Mouse (Mus musculus) cerebellum, adult 2 months (tissue): ENCODE data around the gene Gm5426. TPM values are rescaled to one million over a fixed set of nuclear protein-coding genes. Genes with fewer than 3 reads are reported as not detected.
A peak's percentile ranks its signal among the peaks of the same experiment; 100 is the strongest.

ENCODE experiments used
- DNase-seq, 2 experiments: peaks; one replicate each; pipeline ENCODE4 v3.0.0; 2021
- H3K27ac ChIP-seq: fragments of 200-500 bp; 2 replicates; pipeline ENCODE4 v1.5.1; 2012; ENCODE audit warnings: low read length, control low read depth, inconsistent platforms; ENCODE audit not compliant: insufficient read depth
- H3K27me3 ChIP-seq: fragments of 200-500 bp; 2 replicates; pipeline ENCODE4 v1.6.1; 2012; ENCODE audit warnings: inconsistent platforms, mild to moderate bottlenecking, low read length, moderate library complexity; ENCODE audit not compliant: control insufficient read depth, insufficient read depth
- H3K4me1 ChIP-seq: fragments of 200-500 bp; 2 replicates; pipeline ENCODE4 v1.6.1; 2011; ENCODE audit warnings: low read length; ENCODE audit not compliant: control insufficient read depth, insufficient read depth
- H3K4me3 ChIP-seq: fragments of 200-500 bp; replicated peaks from 2 replicates; pipeline ENCODE3; 2011; ENCODE audit warnings: mild to moderate bottlenecking, low read depth, low read length, control low read depth; ENCODE audit not compliant: insufficient read depth
- CTCF ChIP-seq: fragments of 200-500 bp; IDR thresholded peaks from 2 replicates; pipeline ENCODE4 v1.5.1; 2011; ENCODE audit warnings: low read depth, mild to moderate bottlenecking, control low read depth, low read length, moderate library complexity, borderline replicate concordance; ENCODE audit not compliant: insufficient read depth
- POLR2A ChIP-seq: fragments of 200-500 bp; IDR thresholded peaks from 2 replicates; pipeline ENCODE4 v1.6.1; 2011; ENCODE audit warnings: low read length, control low read depth, borderline replicate concordance; ENCODE audit not compliant: insufficient read depth
- WGBS: fragments of 180-500 bp; shearing (Covaris S2); methylation state at CpG from one replicate; pipeline ENCODE4 v1.1.7; 2018; 5-methylcytosine and 5-hydroxymethylcytosine counted together
- polyA plus RNA-seq: library from polyadenylated mRNA; depleted of rRNA; stranded (reverse); fragments of >200 nt; gene quantifications from 2 replicates; pipeline ENCODE4 v1.2.3, GENCODE M21; 2012

The Gm5426 gene
- polyA plus RNA-seq, 1 experiment = not detected

DNA sequence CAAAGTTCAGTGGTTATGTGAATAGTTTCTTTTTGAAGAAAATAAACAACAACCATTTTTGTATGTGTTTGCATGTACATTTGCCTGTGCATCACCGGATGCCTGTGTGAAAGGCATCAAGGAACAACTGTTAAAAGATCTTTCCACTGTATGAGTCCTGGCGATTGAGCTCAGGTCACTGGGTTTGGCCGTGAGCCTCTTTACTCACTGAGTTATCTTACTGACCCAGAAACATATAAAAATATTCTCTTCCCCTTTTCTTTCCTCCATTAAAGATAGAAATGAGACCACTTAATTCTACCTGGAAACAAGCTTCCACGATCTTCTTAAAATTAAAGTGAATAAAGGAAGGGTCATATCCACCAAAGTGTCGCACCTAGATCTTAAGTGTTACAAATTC is 10.2 kb downstream of the Gm5426 start:
- WGBS = 88% methylated on average over 5 of the region's 5 CpGs
- Histone ChIP-seq H3K4me3 (no peak overlapping the region), H3K27ac (no peak overlapping the region), H3K4me1 (no peaks in the 10 kb centered on the region), H3K27me3 (no peaks in the 10 kb centered on the region)
- no peak for DNase-seq
- TF ChIP-seq CTCF (no peak), POLR2A (no peak)

DNA sequence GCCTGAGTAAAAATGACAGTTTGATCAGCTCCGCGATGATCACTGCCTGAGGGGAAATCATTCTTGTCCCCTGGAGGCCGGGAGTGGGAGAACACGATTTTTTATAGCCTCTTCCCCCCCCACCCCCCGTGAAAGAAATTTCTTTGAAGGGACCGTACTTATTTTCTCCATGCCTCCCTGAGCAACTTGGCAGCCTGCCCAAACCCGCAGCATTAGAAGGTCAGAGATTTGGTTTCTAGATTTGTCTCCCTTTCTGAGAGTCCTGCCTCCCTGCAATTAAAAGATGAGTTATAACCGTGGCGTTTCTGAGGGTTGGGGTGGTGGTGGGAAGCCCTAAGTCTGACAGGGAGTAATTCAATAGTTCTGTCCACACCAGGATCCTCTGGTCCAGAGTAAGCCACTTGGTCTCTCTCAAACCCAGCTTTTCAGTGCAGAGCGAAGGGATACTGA is 11.9 kb downstream of the Gm5426 start:
- DNase-seq = peak; percentile 28 to 41
- 16% methylated on average over 10 of the region's 10 CpGs for WGBS
- Histone ChIP-seq H3K4me1 (no peaks in the 10 kb centered on the region), H3K4me3 (no peak overlapping the region), H3K27ac (no peak overlapping the region), H3K27me3 (no peaks in the 10 kb centered on the region)
- no peak for TF ChIP-seq CTCF
- TF ChIP-seq POLR2A = no peak

DNA sequence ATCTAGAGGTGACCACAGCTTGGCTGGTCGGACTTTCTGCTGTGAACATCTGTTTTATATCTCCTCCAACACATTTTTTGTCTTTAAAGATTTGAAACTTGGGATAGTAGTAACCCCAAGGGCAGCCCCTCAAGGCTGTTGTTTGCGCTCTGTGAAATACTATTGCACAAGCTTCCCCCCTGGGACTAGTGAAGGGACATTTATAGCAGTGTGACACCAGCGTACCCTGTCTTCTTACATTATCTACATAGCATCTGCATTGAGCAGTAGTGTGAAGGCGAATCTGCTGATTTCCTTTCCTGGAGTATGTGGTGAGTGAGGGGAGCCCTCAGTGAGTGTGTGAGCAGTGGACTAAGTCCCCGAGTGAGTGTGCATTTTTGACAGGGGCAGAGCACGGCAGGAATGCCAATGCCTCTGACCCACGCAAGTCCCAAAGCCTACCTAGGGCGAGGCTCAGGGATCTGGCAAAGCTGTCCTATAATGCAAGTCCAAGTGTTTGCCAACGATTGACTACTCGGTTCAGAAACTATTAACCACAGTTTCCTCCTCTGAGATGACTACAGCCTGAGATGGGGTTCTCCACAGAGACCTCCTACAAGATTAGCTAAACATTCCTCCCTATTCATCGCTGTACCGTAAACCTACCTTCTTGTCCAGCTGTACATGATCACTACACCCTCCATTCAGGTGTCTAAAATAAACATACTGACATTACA is 14.2 kb downstream of the Gm5426 start:
- Histone ChIP-seq H3K4me3 (no peak overlapping the region), H3K27ac (no peak overlapping the region), H3K4me1 (no peaks in the 10 kb centered on the region), H3K27me3 (no peaks in the 10 kb centered on the region)
- WGBS = 90% methylated on average over 12 of the region's 12 CpGs
- no peak for TF ChIP-seq CTCF
- no peak for TF ChIP-seq POLR2A
- DNase-seq = no peak

DNA sequence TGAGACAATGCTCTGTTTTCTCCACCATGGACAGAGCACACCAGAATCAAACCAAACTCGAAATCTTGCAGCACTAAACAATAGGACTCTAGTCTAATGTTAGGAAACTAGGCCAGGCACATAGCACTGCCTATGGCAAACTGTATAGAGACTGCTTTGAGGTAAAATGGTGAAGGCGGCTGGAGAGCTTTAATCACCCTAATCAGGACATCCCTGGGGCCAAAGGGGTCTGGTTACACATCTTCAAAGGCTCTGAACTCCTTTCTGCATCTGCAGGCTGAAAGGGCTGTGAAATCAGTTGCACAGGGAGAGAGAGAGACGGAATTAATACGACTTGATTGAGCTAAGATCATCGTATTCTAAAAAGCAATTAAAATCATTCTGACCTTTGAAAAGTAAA is 16.9 kb downstream of the Gm5426 start:
- H3K4me3 ChIP-seq = no peak overlapping the region
- WGBS = 63% methylated on average over 5 of the region's 5 CpGs
- H3K27ac ChIP-seq = no peak overlapping the region
- no peaks in the 10 kb centered on the region for H3K4me1 ChIP-seq
- no peak for DNase-seq
- TF ChIP-seq CTCF (no peak), POLR2A (no peak)
- no peaks in the 10 kb centered on the region for H3K27me3 ChIP-seq

DNA sequence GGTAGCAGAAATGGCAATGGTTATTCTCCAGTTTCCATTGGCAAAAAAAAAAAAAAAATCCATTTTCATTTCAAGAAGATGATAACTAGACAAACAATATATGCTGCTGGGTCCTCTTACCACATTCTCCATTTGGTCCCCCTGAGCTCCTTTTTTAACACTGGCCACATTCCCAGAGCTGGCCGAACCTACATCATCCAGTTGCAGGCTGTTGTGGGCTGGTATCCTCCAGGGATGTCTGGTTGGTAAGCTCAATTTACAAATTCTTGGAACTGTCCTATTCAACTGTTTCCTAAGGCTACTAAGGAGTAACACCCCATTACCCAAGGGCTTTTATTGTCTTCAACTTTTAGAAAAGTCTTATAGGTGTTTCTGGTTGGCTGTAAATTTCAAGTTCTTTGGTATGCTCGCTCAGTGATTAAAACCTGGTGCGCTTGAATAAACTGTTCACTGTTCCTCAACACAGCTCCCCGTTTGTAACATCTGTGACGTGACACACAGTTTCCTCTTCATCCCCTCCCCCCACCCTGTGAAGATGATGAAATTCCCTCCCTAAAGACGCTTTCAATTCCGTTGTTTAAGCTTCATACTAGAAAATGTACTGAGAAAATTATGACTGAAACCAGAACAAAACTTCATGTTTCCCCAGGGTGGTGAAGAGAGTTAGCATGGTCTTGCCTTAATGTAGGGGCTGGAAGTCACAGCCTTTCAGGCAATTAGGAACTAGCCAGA is 26.7 kb downstream of the Gm5426 start:
- Histone ChIP-seq H3K4me3 (no peak overlapping the region), H3K27ac (no peak overlapping the region), H3K27me3 (no peaks in the 10 kb centered on the region), H3K4me1 (no peaks in the 10 kb centered on the region)
- no peak for DNase-seq
- WGBS = 62% methylated on average over 7 of the region's 7 CpGs
- TF ChIP-seq POLR2A (no peak), CTCF (no peak)

DNA sequence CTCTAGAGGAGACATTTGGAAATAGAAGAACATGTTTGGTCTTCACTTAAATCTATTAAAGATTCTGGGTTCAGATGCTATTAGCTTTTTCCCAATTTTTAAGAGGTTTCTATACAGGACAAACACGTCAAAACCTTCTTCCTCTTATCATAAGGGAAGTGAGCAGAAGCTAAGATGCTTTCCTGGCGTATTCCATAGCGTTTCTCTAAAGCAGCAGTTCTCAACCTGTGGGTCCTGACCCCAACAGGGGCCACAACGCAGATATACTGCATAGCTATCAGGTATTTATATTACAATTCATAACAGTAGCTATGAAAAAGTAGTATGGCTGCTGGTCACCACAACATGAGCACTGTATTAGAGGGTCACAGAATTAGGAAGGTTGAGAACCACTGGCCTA is 27.4 kb downstream of the Gm5426 start:
- 94% methylated on average over 4 of the region's 4 CpGs for WGBS
- TF ChIP-seq POLR2A (no peak), CTCF (no peak)
- no peaks in the 10 kb centered on the region for H3K27me3 ChIP-seq

DNA sequence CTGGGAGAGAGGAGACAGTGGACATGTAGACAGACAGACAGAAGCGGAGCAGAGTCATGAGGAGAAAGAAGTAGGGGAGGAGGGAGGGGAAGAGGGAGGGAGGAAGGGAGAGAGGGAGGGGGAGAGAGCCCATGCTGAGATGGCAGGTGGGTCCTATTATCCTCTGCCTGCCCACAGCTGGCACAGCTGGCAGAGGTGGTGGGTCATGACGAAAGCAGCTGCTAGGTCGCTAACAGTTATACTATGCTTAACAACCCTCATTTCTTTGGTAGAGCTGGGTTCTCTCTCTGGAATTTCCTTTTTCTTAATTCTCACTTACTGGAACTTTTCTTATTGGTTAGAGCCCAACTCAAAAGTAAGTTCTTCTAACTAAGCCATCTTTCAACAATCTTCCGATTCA is 28.9 kb downstream of the Gm5426 start:
- Histone ChIP-seq H3K4me1 (no peaks in the 10 kb centered on the region), H3K27me3 (no peaks in the 10 kb centered on the region), H3K4me3 (no peak overlapping the region), H3K27ac (no peak overlapping the region)
- DNase-seq = no peak
- TF ChIP-seq POLR2A (no peak), CTCF (no peak)
- 84% methylated on average over 4 of the region's 4 CpGs for WGBS

More for the DNA sequence above, 27.4 kb downstream of the Gm5426 start:
- Histone ChIP-seq H3K4me3 (no peak overlapping the region), H3K27ac (no peak overlapping the region), H3K4me1 (no peaks in the 10 kb centered on the region)
- no peak for DNase-seq

DNA sequence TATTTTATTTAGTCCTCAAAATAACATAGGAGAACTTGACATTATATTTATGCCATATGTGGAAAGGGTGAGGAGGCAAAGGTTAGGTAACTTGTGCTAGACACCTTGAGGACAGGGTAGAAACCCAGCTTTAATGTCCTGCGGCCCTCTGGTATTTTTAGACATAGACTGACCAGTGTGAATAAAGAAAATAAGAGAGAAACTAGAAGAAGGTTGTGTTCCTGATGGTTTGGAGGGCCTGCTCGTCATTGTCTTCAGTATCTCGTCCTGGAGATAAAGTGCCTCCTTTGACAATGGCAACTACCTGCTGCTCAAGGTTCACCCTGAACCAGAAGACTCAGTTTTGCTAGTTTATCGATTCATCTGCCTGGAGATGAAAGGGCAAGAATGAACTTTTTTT is 32.6 kb downstream of the Gm5426 start:
- TF ChIP-seq POLR2A = no peak
- no peak for TF ChIP-seq CTCF
- WGBS = 91% methylated on average over 4 of the region's 4 CpGs
- DNase-seq = no peak
- no peak overlapping the region for H3K4me3 ChIP-seq
- H3K4me1 ChIP-seq = no peaks in the 10 kb centered on the region
- no peak overlapping the region for H3K27ac ChIP-seq
- H3K27me3 ChIP-seq = no peaks in the 10 kb centered on the region
